Mouse (Mus musculus) lung, postnatal 0 days (tissue): ENCODE data around the gene Lnp1.

Experiments
- CTCF ChIP-seq: IDR thresholded peaks from 2 replicates; pipeline ENCODE4 v1.5.1; 2016; ENCODE audit warnings: antibody characterized with exemption, mild to moderate bottlenecking
- EP300 ChIP-seq: IDR thresholded peaks from 2 replicates; pipeline ENCODE4 v1.6.1; 2016; ENCODE audit warnings: antibody characterized with exemption, mild to moderate bottlenecking, control low read depth

DNA sequence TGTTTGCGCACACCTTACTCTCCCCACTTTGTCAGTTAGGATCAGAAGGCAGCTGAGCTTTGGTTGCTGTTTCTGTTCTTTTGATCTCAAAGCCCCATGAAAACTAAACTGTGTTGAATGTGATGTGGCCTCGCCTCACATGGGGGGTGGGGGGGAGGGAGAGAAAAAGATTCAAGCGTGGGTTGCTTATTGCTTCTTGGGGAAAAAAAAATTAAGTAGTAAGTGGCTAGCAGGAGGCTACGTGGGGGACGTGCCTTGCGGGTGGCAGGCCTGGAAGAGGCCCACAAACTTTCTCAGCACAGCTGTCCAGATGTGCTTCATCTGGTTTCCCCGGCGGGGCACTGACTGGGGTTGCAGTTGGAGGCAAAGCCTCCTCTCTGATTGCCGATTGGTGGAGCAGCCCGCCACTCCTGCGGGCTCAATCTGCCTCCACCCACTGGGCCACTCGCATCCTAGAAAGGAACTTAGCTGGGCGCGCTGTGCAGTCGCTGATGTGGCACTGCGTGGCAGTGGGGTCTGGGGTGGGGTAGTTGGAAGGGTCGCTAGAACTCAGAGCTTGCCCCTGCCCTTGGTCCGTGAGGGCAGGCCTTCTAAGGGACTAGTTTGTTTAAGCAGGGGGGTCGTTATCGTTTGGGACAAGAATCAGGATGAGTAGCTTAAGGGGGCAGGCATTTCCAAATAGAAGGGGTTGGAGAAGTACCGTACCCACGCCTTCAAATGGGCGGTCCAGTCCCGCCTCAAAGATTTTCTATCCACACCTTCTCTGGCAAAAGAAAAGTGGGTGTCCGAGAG, 41.8 kb downstream of the Lnp1 start, which contains the start of gene Tmem45a:
- no peak for TF ChIP-seq CTCF
- no peak for TF ChIP-seq EP300
